Mouse (Mus musculus) right cerebral cortex, postnatal 25 days (tissue): ENCODE measurements at regions not wholly inside any gene's neighbourhood (a gene's known extent, or its start where the extent isn't known, plus 50 kb on each side); places are given as distances from the start of the nearest gene placed in this dataset.
"Not testable (repeated sequence)": the region's sequence is repeated elsewhere in the genome, so short reads cannot be mapped to it uniquely, and the experiment has no call there.

ENCODE experiments used
- DNase-seq: peaks from one replicate; pipeline ENCODE4 v3.0.0; 2022

GRCm38 (mm10) chr5:129354877-129355276 lies 146.1 kb upstream of the Sfswap start:
- no peak for DNase-seq

- DNase-seq = no peak
These were observed 139.5 kb upstream of the Sfswap start for GRCm38 (mm10) chr5:129361527-129361926.

- DNase-seq = no peak
These were observed 137.8 kb upstream of the Sfswap start for GRCm38 (mm10) chr5:129363189-129363588.

GRCm38 (mm10) chr5:129365026-129365425 lies 136.0 kb upstream of the Sfswap start:
- DNase-seq = no peak

- no peak for DNase-seq
These were observed 133.8 kb upstream of the Sfswap start for GRCm38 (mm10) chr5:129367266-129367665.

- DNase-seq = no peak
These were observed 120.2 kb upstream of the Sfswap start for GRCm38 (mm10) chr5:129380861-129381260.

GRCm38 (mm10) chr5:129384976-129385375 lies 116.0 kb upstream of the Sfswap start:
- DNase-seq = peak; percentile 47

- not testable (repeated sequence) for DNase-seq
These were observed 114.9 kb upstream of the Sfswap start for GRCm38 (mm10) chr5:129385965-129386643.

- not testable (repeated sequence) for DNase-seq
These were observed 114.3 kb upstream of the Sfswap start for GRCm38 (mm10) chr5:129386671-129387070.

GRCm38 (mm10) chr5:129387301-129387700 lies 113.7 kb upstream of the Sfswap start:
- no peak for DNase-seq

GRCm38 (mm10) chr5:129390921-129391371 lies 110.1 kb upstream of the Sfswap start:
- DNase-seq = no peak

GRCm38 (mm10) chr5:129393150-129393549 lies 107.9 kb upstream of the Sfswap start:
- no peak for DNase-seq

GRCm38 (mm10) chr5:129393606-129394255 lies 107.3 kb upstream of the Sfswap start:
- no peak for DNase-seq

GRCm38 (mm10) chr5:129394416-129394815 lies 106.6 kb upstream of the Sfswap start:
- no peak for DNase-seq

GRCm38 (mm10) chr5:129397311-129397710 lies 103.7 kb upstream of the Sfswap start:
- no peak for DNase-seq

GRCm38 (mm10) chr5:129406259-129406658 lies 94.8 kb upstream of the Sfswap start:
- no peak for DNase-seq

- no peak for DNase-seq
These were observed 91.5 kb upstream of the Sfswap start for GRCm38 (mm10) chr5:129409440-129410004.

- no peak for DNase-seq
These were observed 88.9 kb upstream of the Sfswap start for GRCm38 (mm10) chr5:129412161-129412560.

- no peak for DNase-seq
These were observed 85.9 kb upstream of the Sfswap start for GRCm38 (mm10) chr5:129414960-129415706.

- no peak for DNase-seq
These were observed 84.6 kb upstream of the Sfswap start for GRCm38 (mm10) chr5:129416425-129416824.

- DNase-seq = no peak
These were observed 83.5 kb upstream of the Sfswap start for GRCm38 (mm10) chr5:129417516-129417915.

GRCm38 (mm10) chr5:129420981-129421380 lies 80.0 kb upstream of the Sfswap start:
- DNase-seq = no peak

GRCm38 (mm10) chr5:129429897-129430296 lies 71.1 kb upstream of the Sfswap start:
- DNase-seq = no peak
